9 mouse cellular contexts compared by ENCODE assay signal in the genomic region with DNA sequence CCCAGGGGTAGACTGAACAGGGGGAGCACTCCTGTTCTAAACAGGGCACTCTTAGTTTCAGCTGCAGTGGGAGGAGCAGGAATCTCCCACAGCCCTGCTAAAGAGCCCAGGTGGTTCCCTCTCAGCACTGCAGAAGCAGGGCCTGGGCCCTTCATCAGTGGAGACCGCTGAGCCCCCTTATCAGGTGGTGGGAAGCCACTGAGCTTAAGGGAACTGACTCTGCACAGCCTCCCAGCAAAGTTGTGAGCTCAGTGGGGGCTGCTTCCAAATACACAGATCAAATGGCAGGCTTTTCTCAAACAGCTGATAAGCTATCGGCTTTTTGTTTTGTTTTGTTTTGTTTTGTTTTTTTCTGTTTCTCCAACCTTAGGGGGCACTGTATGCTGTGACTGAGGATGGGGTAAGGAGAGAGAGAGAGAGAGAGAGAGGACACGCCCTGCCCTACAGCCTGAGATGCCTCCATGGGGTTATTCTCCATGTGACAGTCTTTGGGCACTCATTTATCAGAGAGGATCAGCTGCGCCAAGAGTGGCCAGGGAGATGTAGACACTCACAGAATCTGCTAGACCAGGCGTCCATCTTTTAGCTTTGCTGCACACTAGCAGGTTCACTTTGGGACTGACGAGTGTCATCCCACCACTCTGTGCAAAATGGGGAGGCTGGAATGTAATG.
DNase-seq lines count a peak whose midpoint lies in the region; ATAC-seq lines count a peak whose summit lies in the region.
"Had no signal": no experiment of that assay in that cellular context is flagged by ENCODE, and none has a peak within 500 bp of the region (broad histone marks: within the 10 kb centered on the region; RNA-seq: fewer than 3 reads in every experiment).

No protein-coding gene starts in this region.

- no peak overlapping the region for H3K4me2 ChIP-seq in hindbrain, embryonic 11.5 days (replicated peaks; ENCODE audit: low read depth, low read length)
- peak overlapping the region; percentile 99 for H3K4me2 ChIP-seq in hindbrain, embryonic 15.5 days
- peak overlapping the region; percentile 81; the same call in 1 of the 2 replicates for H3K4me2 ChIP-seq in neural tube, embryonic 12.5 days (replicated peaks)

- ATAC-seq in hindbrain, embryonic 11.5 days (ENCODE audit: low FRiP score), result no peak
- ATAC-seq in hindbrain, embryonic 15.5 days (ENCODE audit: low FRiP score, low read depth), result no peak
- no peak for ATAC-seq in neural tube, embryonic 12.5 days (ENCODE audit: low FRiP score, low read depth)

- DNase-seq in hindbrain, embryonic 10.5 days (ENCODE audit: low spot score), result no peak
- no peak for DNase-seq in hindbrain, embryonic 11.5 days (ENCODE audit: low spot score)
- DNase-seq in cerebellum, adult 9-11 months, result peak; percentile 38
- no peak for DNase-seq in gastrocnemius, postnatal 25 days
- no peak for DNase-seq in layer of hippocampus, postnatal 14 days (ENCODE audit: low spot score in 2 of 2)
- DNase-seq in kidney, adult 9 months, result no peak

- H3K9ac ChIP-seq in hindbrain, embryonic 11.5 days (ENCODE audit: low read depth, low read length), result no peak overlapping the region
- H3K9ac ChIP-seq in hindbrain, embryonic 15.5 days, result no peak overlapping the region; the same call in 1 of the 2 replicates
- H3K9ac ChIP-seq in neural tube, embryonic 12.5 days, result no peak overlapping the region

- H3K27me3 ChIP-seq in hindbrain, embryonic 10.5 days (ENCODE audit: insufficient read depth, poor library complexity, severe bottlenecking), result peaks cover 57% of the 10 kb centered on the region
- H3K27me3 ChIP-seq in hindbrain, embryonic 11.5 days (ENCODE audit: control insufficient read depth, insufficient read depth, low read length), result peaks cover 16% of the 10 kb centered on the region
- peaks cover 12% of the 10 kb centered on the region; the same call in 1 of the 2 replicates for H3K27me3 ChIP-seq in hindbrain, embryonic 15.5 days
- H3K27me3 ChIP-seq in neural tube, embryonic 12.5 days (replicated peaks), result peaks cover 28% of the 10 kb centered on the region

- H3K4me1 ChIP-seq in hindbrain, embryonic 10.5 days (replicated peaks), result peaks cover 69% of the 10 kb centered on the region
- H3K4me1 ChIP-seq in hindbrain, embryonic 11.5 days (replicated peaks; ENCODE audit: control insufficient read depth, insufficient read depth, low read length), result peaks cover 7% of the 10 kb centered on the region
- peaks cover 48% of the 10 kb centered on the region for H3K4me1 ChIP-seq in hindbrain, embryonic 15.5 days (replicated peaks)
- H3K4me1 ChIP-seq in neural tube, embryonic 12.5 days, result peaks cover 29% of the 10 kb centered on the region

- WGBS in hindbrain, embryonic 10.5 days, result 56% methylated on average over 6 of the region's 6 CpGs
- 57% methylated on average over 6 of the region's 6 CpGs for WGBS in hindbrain, embryonic 11.5 days
- 62% methylated on average over 6 of the region's 6 CpGs for WGBS in hindbrain, embryonic 15.5 days
- WGBS in neural tube, embryonic 12.5 days, result 68% methylated on average over 6 of the region's 6 CpGs

- no peaks in the 10 kb centered on the region for H3K36me3 ChIP-seq in hindbrain, embryonic 10.5 days
- no peaks in the 10 kb centered on the region for H3K36me3 ChIP-seq in hindbrain, embryonic 11.5 days (ENCODE audit: control insufficient read depth, insufficient read depth, low read length)
- H3K36me3 ChIP-seq in hindbrain, embryonic 15.5 days, result no peaks in the 10 kb centered on the region
- no peaks in the 10 kb centered on the region for H3K36me3 ChIP-seq in neural tube, embryonic 12.5 days
- H3K36me3 ChIP-seq: G1E had no signal

- no peaks in the 10 kb centered on the region for H3K9me3 ChIP-seq in hindbrain, embryonic 10.5 days
- no peaks in the 10 kb centered on the region for H3K9me3 ChIP-seq in hindbrain, embryonic 11.5 days (ENCODE audit: control insufficient read depth, low read length)
- H3K9me3 ChIP-seq in hindbrain, embryonic 15.5 days, result no peaks in the 10 kb centered on the region
- H3K9me3 ChIP-seq in neural tube, embryonic 12.5 days, result no peaks in the 10 kb centered on the region
- H3K9me3 ChIP-seq: G1E had no signal

- peak overlapping the region; percentile 50; the same call in 1 of the 2 replicates for H3K27ac ChIP-seq in hindbrain, embryonic 10.5 days
- H3K27ac ChIP-seq in hindbrain, embryonic 11.5 days (ENCODE audit: low read depth, low read length), result no peak overlapping the region
- no peak overlapping the region; the same call in 1 of the 2 replicates for H3K27ac ChIP-seq in hindbrain, embryonic 15.5 days (replicated peaks)
- H3K27ac ChIP-seq in neural tube, embryonic 12.5 days, result no peak overlapping the region

- peak overlapping the region; percentile 63; the same call in 1 of the 2 replicates for H3K4me3 ChIP-seq in hindbrain, embryonic 10.5 days
- H3K4me3 ChIP-seq in hindbrain, embryonic 11.5 days (ENCODE audit: low read depth, low read length), result no peak overlapping the region
- H3K4me3 ChIP-seq in hindbrain, embryonic 15.5 days, result peak overlapping the region; percentile 50
- H3K4me3 ChIP-seq in neural tube, embryonic 12.5 days, result no peak overlapping the region

Comparison
In these comparisons a context has a peak if more than half of its experiments do, and no peak if none do; other contexts are left out.
1. H3K4me3 ChIP-seq: peak in hindbrain, embryonic 10.5 days (single experiment) and hindbrain, embryonic 15.5 days (single experiment); none in hindbrain, embryonic 11.5 days (single experiment) and neural tube, embryonic 12.5 days (single experiment).